Comparison of ENCODE assay signal across 9 mouse cellular contexts in the genomic region with DNA sequence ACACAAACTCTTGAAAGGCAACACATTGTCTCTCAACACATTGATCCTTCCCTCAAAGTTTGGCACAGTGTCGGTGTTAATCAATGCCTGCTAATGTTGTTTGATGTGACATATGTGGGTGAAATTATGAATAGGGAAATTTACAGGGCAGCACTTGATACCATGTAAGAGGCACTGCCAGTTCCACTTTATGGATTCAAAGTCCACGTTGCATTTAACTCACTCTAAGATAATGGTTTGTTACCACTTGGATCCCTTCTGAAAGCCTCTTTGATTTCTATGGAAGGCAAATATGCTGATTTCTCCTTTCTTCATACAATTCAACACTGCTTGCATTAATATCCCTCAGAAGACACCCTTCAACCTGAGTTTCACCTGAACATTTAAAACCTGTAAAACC.
ATAC-seq and TF ChIP-seq lines count a peak whose summit lies in the region.
"Had no signal": no experiment of that assay in that cellular context is flagged by ENCODE, and none has a peak within 500 bp of the region (broad histone marks: within the 10 kb centered on the region; RNA-seq: fewer than 3 reads in every experiment).

No protein-coding gene starts in this region.

- H3K9me3 ChIP-seq in intestine, embryonic 16.5 days (ENCODE audit: control insufficient read depth, low read length): no peaks in the 10 kb centered on the region
- no peaks in the 10 kb centered on the region for H3K9me3 ChIP-seq in intestine, embryonic 15.5 days
- H3K9me3 ChIP-seq in intestine, postnatal 0 days (ENCODE audit: control insufficient read depth): no peaks in the 10 kb centered on the region
- H3K9me3 ChIP-seq in kidney, embryonic 15.5 days (replicated peaks): no peaks in the 10 kb centered on the region
- H3K9me3 ChIP-seq: G1E had no signal

- TF ChIP-seq CTCF in intestine, postnatal 0 days (IDR thresholded peaks at IDR 0.05; ENCODE audit: low read depth): no peak

- peak; percentile 71 for ATAC-seq in intestine, embryonic 16.5 days
- no peak for ATAC-seq in intestine, embryonic 15.5 days
- peak; percentile 65; the same call in 1 of the 2 replicates for ATAC-seq in intestine, postnatal 0 days
- ATAC-seq in kidney, embryonic 15.5 days (replicated peaks; ENCODE audit: low FRiP score): no peak
- ATAC-seq: activated CD4-positive, CD25-positive, alpha-beta regulatory T cell, adult 4 months; CD4-positive, CD25-positive, alpha-beta regulatory T cell, adult 4 months; Patski had no signal

- no peak overlapping the region for H3K4me3 ChIP-seq in intestine, embryonic 16.5 days (ENCODE audit: low read length)
- no peak overlapping the region for H3K4me3 ChIP-seq in intestine, embryonic 15.5 days (replicated peaks)
- no peak overlapping the region for H3K4me3 ChIP-seq in intestine, postnatal 0 days (ENCODE audit: low read depth, low read length)
- H3K4me3 ChIP-seq in kidney, embryonic 15.5 days (replicated peaks): no peak overlapping the region

- H3K27ac ChIP-seq in intestine, embryonic 16.5 days (ENCODE audit: low read length): no peak overlapping the region
- no peak overlapping the region for H3K27ac ChIP-seq in intestine, embryonic 15.5 days
- no peak overlapping the region for H3K27ac ChIP-seq in intestine, postnatal 0 days (ENCODE audit: low read depth, low read length)
- no peak overlapping the region for H3K27ac ChIP-seq in kidney, embryonic 15.5 days

- H3K4me2 ChIP-seq in intestine, embryonic 16.5 days (ENCODE audit: low read depth, low read length): no peak overlapping the region
- H3K4me2 ChIP-seq in intestine, embryonic 15.5 days (replicated peaks): no peak overlapping the region
- no peak overlapping the region for H3K4me2 ChIP-seq in intestine, postnatal 0 days (replicated peaks; ENCODE audit: low read depth)
- H3K4me2 ChIP-seq in kidney, embryonic 15.5 days: no peak overlapping the region

- H3K9ac ChIP-seq in intestine, embryonic 16.5 days (ENCODE audit: low read depth, low read length): no peak overlapping the region
- no peak overlapping the region for H3K9ac ChIP-seq in intestine, embryonic 15.5 days
- no peak overlapping the region for H3K9ac ChIP-seq in intestine, postnatal 0 days (ENCODE audit: low read depth, low read length)
- H3K9ac ChIP-seq in kidney, embryonic 15.5 days: no peak overlapping the region

- no peaks in the 10 kb centered on the region for H3K36me3 ChIP-seq in intestine, embryonic 16.5 days (ENCODE audit: control insufficient read depth, insufficient read depth, low read length)
- no peaks in the 10 kb centered on the region for H3K36me3 ChIP-seq in intestine, embryonic 15.5 days
- H3K36me3 ChIP-seq in intestine, postnatal 0 days (ENCODE audit: control insufficient read depth, insufficient read depth): no peaks in the 10 kb centered on the region
- H3K36me3 ChIP-seq in kidney, embryonic 15.5 days: no peaks in the 10 kb centered on the region
- H3K36me3 ChIP-seq: G1E had no signal

- WGBS in intestine, embryonic 16.5 days: 62% methylated on average over 2 of the region's 2 CpGs
- WGBS in intestine, embryonic 15.5 days: 83% methylated on average over 2 of the region's 2 CpGs
- WGBS in intestine, postnatal 0 days: 48% methylated on average over 2 of the region's 2 CpGs
- 80% methylated on average over 2 of the region's 2 CpGs for WGBS in kidney, embryonic 15.5 days

- H3K27me3 ChIP-seq in intestine, embryonic 16.5 days (replicated peaks; ENCODE audit: control insufficient read depth, insufficient read depth, low read length): no peaks in the 10 kb centered on the region
- no peaks in the 10 kb centered on the region for H3K27me3 ChIP-seq in intestine, embryonic 15.5 days (replicated peaks)
- H3K27me3 ChIP-seq in intestine, postnatal 0 days (replicated peaks; ENCODE audit: control insufficient read depth, insufficient read depth, low read length): no peaks in the 10 kb centered on the region
- H3K27me3 ChIP-seq in kidney, embryonic 15.5 days: no peaks in the 10 kb centered on the region
- H3K27me3 ChIP-seq: CH12.LX had no signal

- H3K4me1 ChIP-seq in intestine, embryonic 16.5 days (ENCODE audit: control insufficient read depth, insufficient read depth, low read length): no peaks in the 10 kb centered on the region
- no peaks in the 10 kb centered on the region for H3K4me1 ChIP-seq in intestine, embryonic 15.5 days (replicated peaks)
- no peaks in the 10 kb centered on the region for H3K4me1 ChIP-seq in intestine, postnatal 0 days (replicated peaks; ENCODE audit: control insufficient read depth, insufficient read depth, low read length)
- no peaks in the 10 kb centered on the region for H3K4me1 ChIP-seq in kidney, embryonic 15.5 days

Comparison
In these comparisons a context has a peak if more than half of its experiments do, and no peak if none do; other contexts are left out.
1. ATAC-seq: peak in intestine, embryonic 16.5 days (single experiment) and intestine, postnatal 0 days (single experiment); none in intestine, embryonic 15.5 days (single experiment) and kidney, embryonic 15.5 days (single experiment).